Comparison of ENCODE assay signal across 8 mouse cellular contexts in genomic region chr14:122902884-122903283, GRCm38 (mm10). TPM values are rescaled to one million over a fixed set of nuclear protein-coding genes. Genes with fewer than 3 reads are reported as not detected.
DNase-seq lines count a peak whose midpoint lies in the region; ATAC-seq lines count a peak whose summit lies in the region.

No protein-coding gene starts in this region.

- H3K27me3 ChIP-seq in liver, embryonic 11.5 days (replicated peaks; ENCODE audit: control insufficient read depth, insufficient read depth, low read length) = no peaks in the 10 kb centered on the region
- H3K27me3 ChIP-seq in forebrain, embryonic 15.5 days = no peaks in the 10 kb centered on the region

- no peak overlapping the region for H3K9ac ChIP-seq in liver, embryonic 11.5 days (ENCODE audit: low read depth, low read length)
- H3K9ac ChIP-seq in forebrain, embryonic 15.5 days (replicated peaks) = no peak overlapping the region

- H3K27ac ChIP-seq in liver, embryonic 11.5 days (ENCODE audit: low read depth, low read length) = no peak overlapping the region
- H3K27ac ChIP-seq in forebrain, embryonic 15.5 days (replicated peaks) = no peak overlapping the region

- 82% methylated on average over 4 of the region's 4 CpGs for WGBS in liver, embryonic 11.5 days
- WGBS in forebrain, embryonic 15.5 days = 28% methylated on average over 4 of the region's 4 CpGs

- peak; percentile 8 for DNase-seq in liver
- DNase-seq in liver, embryonic 11.5 days (ENCODE audit: low spot score) = no peak
- peak; percentile 86 for DNase-seq in adrenal gland, postnatal 10 days
- DNase-seq in heart, postnatal 25 days (ENCODE audit: low spot score) = peak; percentile 49
- peak; percentile 67 to 73 for DNase-seq in layer of hippocampus, postnatal 14 days (ENCODE audit: low spot score in 2 of 2)
- peak; percentile 23 for DNase-seq in ovary, adult 18-20 months (ENCODE audit: low spot score)
- DNase-seq in spleen, adult 12 weeks (ENCODE audit: low spot score) = no peak

- no peak overlapping the region for H3K4me2 ChIP-seq in liver, embryonic 11.5 days
- H3K4me2 ChIP-seq in forebrain, embryonic 15.5 days (replicated peaks) = no peak overlapping the region

- H3K36me3 ChIP-seq in liver, embryonic 11.5 days (ENCODE audit: control insufficient read depth, insufficient read depth, low read length) = no peaks in the 10 kb centered on the region
- no peaks in the 10 kb centered on the region for H3K36me3 ChIP-seq in forebrain, embryonic 15.5 days

- H3K4me1 ChIP-seq in liver, embryonic 11.5 days (replicated peaks; ENCODE audit: control insufficient read depth, insufficient read depth, low read length) = no peaks in the 10 kb centered on the region; the same call in 1 of the 2 replicates
- peaks cover 20% of the 10 kb centered on the region for H3K4me1 ChIP-seq in forebrain, embryonic 15.5 days

- H3K9me3 ChIP-seq in liver, embryonic 11.5 days (ENCODE audit: control insufficient read depth, low read length) = no peaks in the 10 kb centered on the region
- H3K9me3 ChIP-seq in forebrain, embryonic 15.5 days = peaks cover 4% of the 10 kb centered on the region; the same call in 1 of the 2 replicates

- no peak overlapping the region for H3K4me3 ChIP-seq in liver, embryonic 11.5 days (ENCODE audit: low read depth, low read length)
- no peak overlapping the region for H3K4me3 ChIP-seq in forebrain, embryonic 15.5 days

- no peak; the same call in 1 of the 2 replicates for ATAC-seq in liver, embryonic 11.5 days (replicated peaks; ENCODE audit: low FRiP score)
- ATAC-seq in forebrain, embryonic 15.5 days (replicated peaks) = peak; percentile 88

- intact Hi-C loops in heart, postnatal 25 days (cut with DNase I) = no loop called here

RNA-seq across cellular contexts. Expression of gene Ggact, which starts 10.7 kb away (rescaled TPM):
- polyA plus RNA-seq in liver, embryonic 11.5 days (2014; fragmentation: Nextera tagmentation; extraction: Ambion mirVana) = 16.9 and 18.8 TPM in 2 replicates
- total RNA-seq in adrenal gland, postnatal 10 days (2021) = 10 to 100 TPM; 36.5 to 45.0 TPM
- 4.6 and 4.8 TPM in 2 replicates for polyA plus RNA-seq in forebrain, embryonic 15.5 days (2015; fragmentation: Nextera tagmentation; extraction: Ambion mirVana)
- 10 to 100 TPM; 23.8 to 27.1 TPM for total RNA-seq in heart, postnatal 25 days (2021)
- 10 to 100 TPM; 22.2 to 23.3 TPM for total RNA-seq in layer of hippocampus, postnatal 14 days (2021)

Comparison
In these comparisons a context has a peak if more than half of its experiments do, and no peak if none do; other contexts are left out.
1. DNase-seq: peak in liver (single experiment), adrenal gland, postnatal 10 days (single experiment), heart, postnatal 25 days (single experiment), layer of hippocampus, postnatal 14 days (2 of 2) and ovary, adult 18-20 months (single experiment); none in liver, embryonic 11.5 days (single experiment) and spleen, adult 12 weeks (single experiment).